Mouse (Mus musculus): ENCODE data around the gene Foxi3. TPM values are rescaled to one million over a fixed set of nuclear protein-coding genes. Genes with fewer than 3 reads are reported as not detected.

Gene Foxi3
- polyA plus RNA-seq, 1 experiment = 0.54 TPM

DNA sequence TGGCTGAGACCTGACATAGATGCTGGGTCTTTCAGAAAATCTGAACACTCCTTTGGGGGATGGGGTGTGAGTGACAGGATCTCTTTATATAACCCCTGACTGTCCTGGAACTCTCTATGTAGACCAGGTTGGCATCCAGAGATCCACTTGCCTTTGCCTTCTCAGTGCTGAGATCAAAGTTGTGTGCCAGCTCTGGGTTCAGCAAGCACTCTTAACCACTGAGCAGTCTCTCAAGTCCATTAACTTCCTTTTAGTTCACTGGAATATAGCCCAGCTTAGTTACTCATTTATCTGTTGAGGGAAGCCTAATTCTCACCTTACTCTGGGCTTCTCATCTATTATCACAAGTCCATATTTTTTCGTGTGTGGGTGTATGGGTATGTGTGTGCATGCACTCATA, 26.1 kb downstream of the Foxi3 start:
- Histone ChIP-seq H3K4me3 (ENCODE audit: control insufficient read depth, low read depth, low read length) (no peak overlapping the region), H3K4me1 (ENCODE audit: control insufficient read depth, insufficient read depth, low read length) (no peaks in the 10 kb centered on the region), H3K36me3 (ENCODE audit: control insufficient read depth, insufficient read depth, low read length) (no peaks in the 10 kb centered on the region), H3K27me3 (ENCODE audit: control insufficient read depth, insufficient read depth, low read length) (no peaks in the 10 kb centered on the region), H3K27ac (ENCODE audit: control insufficient read depth, insufficient read depth, low read depth, low read length) (no peak overlapping the region)
- TF ChIP-seq POLR2A (IDR thresholded peaks at IDR 0.05; ENCODE audit: control insufficient read depth, low read depth, low read length) (no peak), CTCF (IDR thresholded peaks at IDR 0.05; ENCODE audit: control insufficient read depth, insufficient read depth, insufficient replicate concordance, low read depth, low read length) (no peak)

DNA sequence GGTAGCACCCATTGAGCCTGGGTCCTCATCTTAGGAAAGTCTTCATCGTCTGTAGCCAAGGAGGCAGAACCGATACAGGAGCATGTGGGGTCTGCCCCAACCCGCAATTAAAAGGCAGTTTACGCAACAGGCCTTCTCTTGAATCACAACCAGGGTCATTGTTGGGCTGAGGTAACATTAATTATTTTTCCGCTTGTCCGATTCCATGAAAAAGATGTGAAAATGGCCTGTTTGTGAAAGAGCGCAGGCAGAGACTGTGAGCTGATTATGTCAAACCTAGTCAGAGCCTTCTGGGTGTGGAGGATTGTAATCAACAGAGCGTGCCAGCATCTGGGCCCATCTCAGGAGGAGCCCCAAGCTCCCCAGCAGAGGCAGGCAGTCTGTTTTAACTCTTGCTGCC, 30.4 kb downstream of the Foxi3 start:
- no peak overlapping the region for H3K27ac ChIP-seq (ENCODE audit: control insufficient read depth, insufficient read depth, low read depth, low read length)
- TF ChIP-seq CTCF (IDR thresholded peaks at IDR 0.05; ENCODE audit: control insufficient read depth, insufficient read depth, insufficient replicate concordance, low read depth, low read length) (no peak), POLR2A (IDR thresholded peaks at IDR 0.05; ENCODE audit: control insufficient read depth, low read depth, low read length) (no peak)
- no peak overlapping the region for H3K4me3 ChIP-seq (ENCODE audit: control insufficient read depth, low read depth, low read length)
- H3K27me3 ChIP-seq (ENCODE audit: control insufficient read depth, insufficient read depth, low read length) = no peaks in the 10 kb centered on the region
- H3K36me3 ChIP-seq (ENCODE audit: control insufficient read depth, insufficient read depth, low read length) = no peaks in the 10 kb centered on the region
- no peaks in the 10 kb centered on the region for H3K4me1 ChIP-seq (ENCODE audit: control insufficient read depth, insufficient read depth, low read length)

DNA sequence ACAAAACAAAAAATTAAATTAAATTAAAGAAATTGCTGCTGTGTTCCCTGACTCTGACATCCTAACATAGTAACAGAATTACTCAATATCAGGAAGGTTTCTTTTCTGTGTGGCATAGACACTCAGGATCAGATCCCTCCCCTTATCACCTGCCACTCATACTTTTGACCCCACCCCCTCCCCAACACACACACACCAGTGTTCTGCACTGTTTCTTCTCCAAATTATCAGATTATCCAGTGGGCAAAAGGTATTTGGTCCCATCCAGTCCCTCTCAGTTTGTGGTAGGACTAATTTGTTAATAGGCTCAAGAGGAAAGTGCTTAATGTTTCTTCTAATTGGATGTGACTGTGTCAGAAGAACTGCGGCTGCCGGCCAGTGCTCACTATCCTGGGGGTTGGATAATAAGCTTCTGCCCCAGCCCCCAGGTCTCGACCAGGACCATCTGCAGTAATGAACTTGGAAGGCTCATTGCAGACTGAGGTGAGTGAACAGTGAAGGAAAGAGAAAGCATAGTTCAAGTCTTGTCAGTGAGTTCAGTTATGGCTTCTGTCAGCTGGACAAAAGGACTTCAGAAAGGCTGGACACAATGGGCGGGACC, 39.9 kb downstream of the Foxi3 start:
- no peaks in the 10 kb centered on the region for H3K27me3 ChIP-seq (ENCODE audit: control insufficient read depth, insufficient read depth, low read length)
- TF ChIP-seq POLR2A (IDR thresholded peaks at IDR 0.05; ENCODE audit: control insufficient read depth, low read depth, low read length) (no peak), CTCF (IDR thresholded peaks at IDR 0.05; ENCODE audit: control insufficient read depth, insufficient read depth, insufficient replicate concordance, low read depth, low read length) (no peak)
- H3K4me1 ChIP-seq (ENCODE audit: control insufficient read depth, insufficient read depth, low read length) = no peaks in the 10 kb centered on the region

DNA sequence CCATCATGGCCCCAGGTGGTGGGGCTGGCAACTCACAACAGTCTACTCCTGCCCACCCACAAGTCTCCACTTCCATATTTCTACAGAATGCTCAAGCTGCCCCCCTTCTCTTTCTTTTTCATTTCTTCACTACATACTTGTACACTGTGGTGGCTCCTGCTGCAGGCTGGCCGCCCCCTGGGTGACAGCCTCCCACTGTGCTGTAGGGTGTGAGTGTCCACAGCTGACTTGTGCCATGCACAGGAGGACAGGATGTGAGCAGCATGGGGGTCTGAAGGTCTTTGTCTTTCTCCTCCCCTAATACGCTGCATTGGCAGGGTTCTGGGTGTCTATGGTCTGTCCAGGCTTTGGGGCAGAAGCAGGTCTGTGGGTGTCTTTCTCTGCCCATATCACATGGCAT, 46.3 kb downstream of the Foxi3 start:
- Histone ChIP-seq H3K36me3 (ENCODE audit: control insufficient read depth, insufficient read depth, low read length) (no peaks in the 10 kb centered on the region), H3K4me1 (ENCODE audit: control insufficient read depth, insufficient read depth, low read length) (no peaks in the 10 kb centered on the region), H3K27ac (ENCODE audit: control insufficient read depth, insufficient read depth, low read depth, low read length) (no peak overlapping the region), H3K27me3 (ENCODE audit: control insufficient read depth, insufficient read depth, low read length) (no peaks in the 10 kb centered on the region), H3K4me3 (ENCODE audit: control insufficient read depth, low read depth, low read length) (no peak overlapping the region)
- TF ChIP-seq CTCF (IDR thresholded peaks at IDR 0.05; ENCODE audit: control insufficient read depth, insufficient read depth, insufficient replicate concordance, low read depth, low read length) = no peak
- TF ChIP-seq POLR2A (IDR thresholded peaks at IDR 0.05; ENCODE audit: control insufficient read depth, low read depth, low read length) = no peak

More for the DNA sequence above, 39.9 kb downstream of the Foxi3 start:
- no peak overlapping the region for H3K4me3 ChIP-seq (ENCODE audit: control insufficient read depth, low read depth, low read length)
- no peak overlapping the region for H3K27ac ChIP-seq (ENCODE audit: control insufficient read depth, insufficient read depth, low read depth, low read length)
- no peaks in the 10 kb centered on the region for H3K36me3 ChIP-seq (ENCODE audit: control insufficient read depth, insufficient read depth, low read length)

DNA sequence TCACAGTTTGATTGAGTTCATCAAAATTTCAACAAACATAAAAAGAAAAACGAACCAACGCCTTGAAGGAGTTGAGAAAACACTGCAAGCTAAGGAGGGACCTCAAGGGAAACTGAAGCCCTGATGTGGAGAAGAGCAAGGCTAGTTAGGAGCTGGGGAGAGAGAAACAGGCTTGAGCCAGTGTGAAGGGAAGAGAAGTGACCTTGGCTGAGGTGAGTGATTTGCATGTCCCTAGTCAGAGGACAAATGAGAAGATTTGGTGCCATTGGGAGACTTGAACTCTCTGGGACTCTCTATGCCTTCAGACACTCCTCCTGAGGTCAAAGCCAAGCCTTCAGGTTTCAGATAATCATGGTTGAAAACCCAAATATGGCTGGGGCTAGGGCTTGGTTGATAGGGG, 47.8 kb downstream of the Foxi3 start:
- Histone ChIP-seq H3K36me3 (ENCODE audit: control insufficient read depth, insufficient read depth, low read length) (no peaks in the 10 kb centered on the region), H3K27ac (ENCODE audit: control insufficient read depth, insufficient read depth, low read depth, low read length) (no peak overlapping the region), H3K27me3 (ENCODE audit: control insufficient read depth, insufficient read depth, low read length) (no peaks in the 10 kb centered on the region), H3K4me3 (ENCODE audit: control insufficient read depth, low read depth, low read length) (no peak overlapping the region), H3K4me1 (ENCODE audit: control insufficient read depth, insufficient read depth, low read length) (no peaks in the 10 kb centered on the region)
- no peak for TF ChIP-seq POLR2A (IDR thresholded peaks at IDR 0.05; ENCODE audit: control insufficient read depth, low read depth, low read length)
- no peak for TF ChIP-seq CTCF (IDR thresholded peaks at IDR 0.05; ENCODE audit: control insufficient read depth, insufficient read depth, insufficient replicate concordance, low read depth, low read length)

Other genes starting within 250 kb of the Foxi3 start
- 9.0 and 10.0 TPM in 2 replicates for gene Rpia, start 164.3 kb upstream of the Foxi3 start, polyA plus RNA-seq (2012; rRNA removed)
- gene Eif2ak3, start 112.0 kb upstream of the Foxi3 start, polyA plus RNA-seq (2012; rRNA removed) = 1.8 and 2.1 TPM in 2 replicates
- gene Tex37, start 37.6 kb upstream of the Foxi3 start, polyA plus RNA-seq (2012; rRNA removed) = 417 and 420 TPM in 2 replicates
- 3.2 and 4.0 TPM in 2 replicates for gene Thnsl2, start 187.9 kb downstream of the Foxi3 start, polyA plus RNA-seq (2012; rRNA removed)
- 0.31 and 0.56 TPM in 2 replicates for gene Fabp1, start 243.3 kb downstream of the Foxi3 start, polyA plus RNA-seq (2012; rRNA removed)

Measured in testis, adult 2 months (tissue).